21 mouse cellular contexts compared by ENCODE assay signal in the genomic region with DNA sequence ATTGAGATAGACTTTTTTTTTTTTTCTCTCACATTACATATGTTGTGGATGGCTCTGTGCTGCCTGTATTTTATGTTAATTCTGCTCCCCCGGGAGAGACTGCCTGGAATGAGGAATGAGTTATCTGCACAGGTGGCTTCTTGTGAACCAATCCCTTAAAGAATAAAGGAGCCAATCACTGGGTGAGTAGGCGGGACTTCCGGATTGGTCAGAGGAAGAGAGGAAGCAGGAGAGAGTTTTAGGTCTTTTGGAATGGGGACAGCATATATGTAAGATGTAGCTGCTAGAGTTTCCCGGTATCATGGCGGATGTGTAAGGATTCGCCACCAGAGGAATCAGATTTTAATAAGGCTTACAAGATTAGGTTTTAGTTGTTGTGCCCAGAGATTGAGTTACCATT. TPM values are rescaled to one million over a fixed set of nuclear protein-coding genes. Genes with fewer than 3 reads are reported as not detected.
DNase-seq lines count a peak whose midpoint lies in the region; ATAC-seq and TF ChIP-seq lines count a peak whose summit lies in the region.
"Had no signal": no experiment of that assay in that cellular context is flagged by ENCODE, and none has a peak within 500 bp of the region (broad histone marks: within the 10 kb centered on the region; RNA-seq: fewer than 3 reads in every experiment).

No protein-coding gene starts in this region.

- no peaks in the 10 kb centered on the region for H3K79me2 ChIP-seq in MEL (ENCODE audit: control insufficient read depth, insufficient read depth, low read length, poor library complexity)
- H3K79me2 ChIP-seq in myocyte (ENCODE audit: control insufficient read depth, insufficient read depth), result no peaks in the 10 kb centered on the region

- TF ChIP-seq RAD21 in MEL (IDR thresholded peaks at IDR 0.05; ENCODE audit: low read depth, low read length), result no peak

- no peak for TF ChIP-seq POLR2A in MEL (IDR thresholded peaks at IDR 0.05; ENCODE audit: control insufficient read depth in 1 of 2, insufficient read depth in 1 of 2, low read depth in 1 of 2, low read length in 2 of 2, poor library complexity in 1 of 2)
- no peak for TF ChIP-seq POLR2A in myocyte (IDR thresholded peaks at IDR 0.05; ENCODE audit: insufficient read length, low read depth)

- H3K9me3 ChIP-seq in embryonic facial prominence, embryonic 14.5 days (ENCODE audit: control insufficient read depth, low read length), result no peaks in the 10 kb centered on the region
- no peaks in the 10 kb centered on the region for H3K9me3 ChIP-seq in embryonic facial prominence, embryonic 10.5 days
- H3K9me3 ChIP-seq in midbrain, embryonic 14.5 days (ENCODE audit: control insufficient read depth, low read length), result no peaks in the 10 kb centered on the region
- H3K9me3 ChIP-seq in midbrain, embryonic 16.5 days (replicated peaks; ENCODE audit: control insufficient read depth, low read length, poor library complexity, severe bottlenecking), result no peaks in the 10 kb centered on the region
- H3K9me3 ChIP-seq in MEL (replicated peaks; ENCODE audit: insufficient read depth, low read length), result no peaks in the 10 kb centered on the region
- H3K9me3 ChIP-seq: embryonic facial prominence, embryonic 12.5 days; G1E; liver, embryonic 15.5 days had no signal

- H3ac ChIP-seq in myocyte (ENCODE audit: control insufficient read depth, insufficient read length), result no peak overlapping the region

- peak; percentile 39 for DNase-seq in embryonic facial prominence, embryonic 14.5 days (ENCODE audit: low spot score)
- DNase-seq in embryonic facial prominence, embryonic 10.5 days (ENCODE audit: low spot score), result no peak
- DNase-seq in midbrain, embryonic 14.5 days, result peak; percentile 62
- DNase-seq in MEL (ENCODE audit: low read depth, low spot score), result peak; percentile 6
- no peak for DNase-seq in urinary bladder, postnatal 36 days (ENCODE audit: low spot score in 2 of 2)
- no peak for DNase-seq in testis, postnatal 14 days (ENCODE audit: low spot score)
- DNase-seq: adrenal gland, adult 8-10 months; cerebellum, adult 11 months; cerebellum, postnatal 14 days; heart, adult 2 months; kidney, adult 18-20 months; kidney, postnatal 14 days; lung, postnatal 10 days; right cerebral cortex, postnatal 25 days; thymus, postnatal 36 days had no signal

- no peak overlapping the region for H3K9ac ChIP-seq in embryonic facial prominence, embryonic 14.5 days (ENCODE audit: low read depth, low read length)
- no peak overlapping the region for H3K9ac ChIP-seq in midbrain, embryonic 14.5 days (replicated peaks; ENCODE audit: low read length)
- no peak overlapping the region for H3K9ac ChIP-seq in midbrain, embryonic 16.5 days (ENCODE audit: low read depth, low read length)
- H3K9ac ChIP-seq in MEL (ENCODE audit: control insufficient read depth, low read depth, low read length, poor library complexity, severe bottlenecking), result no peak overlapping the region
- H3K9ac ChIP-seq: embryonic facial prominence, embryonic 12.5 days; limb, embryonic 13.5 days; liver, embryonic 15.5 days had no signal

- TF ChIP-seq CTCF in MEL (IDR thresholded peaks at IDR 0.05 in 2 of 3, conservative IDR thresholded peaks at IDR 0.05 in 1 of 3; ENCODE audit: control insufficient read depth in 1 of 3, insufficient read depth in 1 of 3, low read depth in 2 of 3, low read length in 3 of 3, poor library complexity in 1 of 3, severe bottlenecking in 1 of 3), result no peak

- no peaks in the 10 kb centered on the region for H3K4me1 ChIP-seq in embryonic facial prominence, embryonic 14.5 days (ENCODE audit: control insufficient read depth, insufficient read depth, low read length)
- no peaks in the 10 kb centered on the region for H3K4me1 ChIP-seq in embryonic facial prominence, embryonic 10.5 days
- no peaks in the 10 kb centered on the region for H3K4me1 ChIP-seq in midbrain, embryonic 14.5 days (ENCODE audit: control insufficient read depth, insufficient read depth, low read length)
- no peaks in the 10 kb centered on the region for H3K4me1 ChIP-seq in midbrain, embryonic 16.5 days (ENCODE audit: control insufficient read depth, insufficient read depth, low read length)
- peaks cover 0 to 3% of the 10 kb centered on the region in 2 experiments; a peak in 1 of 4 replicates for H3K4me1 ChIP-seq in MEL (ENCODE audit: control insufficient read depth in 1 of 2, insufficient read depth in 2 of 2, low read length in 2 of 2)
- H3K4me1 ChIP-seq: embryonic facial prominence, embryonic 12.5 days; limb, embryonic 13.5 days; liver, embryonic 15.5 days had no signal

- H3K27ac ChIP-seq in embryonic facial prominence, embryonic 14.5 days (replicated peaks; ENCODE audit: low read depth, low read length), result no peak overlapping the region
- no peak overlapping the region for H3K27ac ChIP-seq in embryonic facial prominence, embryonic 10.5 days (replicated peaks)
- no peak overlapping the region for H3K27ac ChIP-seq in midbrain, embryonic 14.5 days (replicated peaks; ENCODE audit: low read depth, low read length)
- no peak overlapping the region for H3K27ac ChIP-seq in midbrain, embryonic 16.5 days (ENCODE audit: low read length)
- no peak overlapping the region for H3K27ac ChIP-seq in MEL (ENCODE audit: control insufficient read depth, low read depth, low read length)
- H3K27ac ChIP-seq: embryonic facial prominence, embryonic 12.5 days; heart, adult 2 months; limb, embryonic 13.5 days; liver, embryonic 15.5 days had no signal

- no peak for TF ChIP-seq EP300 in MEL (IDR thresholded peaks at IDR 0.05; ENCODE audit: low read depth in 1 of 2, low read length in 2 of 2)

- H3K4me3 ChIP-seq in embryonic facial prominence, embryonic 14.5 days (ENCODE audit: low read depth, low read length), result no peak overlapping the region
- no peak overlapping the region for H3K4me3 ChIP-seq in embryonic facial prominence, embryonic 10.5 days
- no peak overlapping the region for H3K4me3 ChIP-seq in midbrain, embryonic 14.5 days (replicated peaks; ENCODE audit: low read depth, low read length)
- no peak overlapping the region for H3K4me3 ChIP-seq in midbrain, embryonic 16.5 days (ENCODE audit: low read depth, low read length)
- no peak overlapping the region for H3K4me3 ChIP-seq in MEL (ENCODE audit: control insufficient read depth in 1 of 2, insufficient read depth in 1 of 2, low read depth in 2 of 2, low read length in 2 of 2)
- H3K4me3 ChIP-seq in myocyte, result peak overlapping the region; percentile 19
- H3K4me3 ChIP-seq: embryonic facial prominence, embryonic 12.5 days; heart, adult 2 months; limb, embryonic 13.5 days; liver, embryonic 15.5 days had no signal

- no peak overlapping the region for H3K4me2 ChIP-seq in embryonic facial prominence, embryonic 14.5 days (ENCODE audit: low read depth, low read length)
- no peak overlapping the region for H3K4me2 ChIP-seq in midbrain, embryonic 14.5 days (ENCODE audit: low read length)
- H3K4me2 ChIP-seq in midbrain, embryonic 16.5 days (ENCODE audit: low read length), result no peak overlapping the region
- peak overlapping the region; percentile 85 for H3K4me2 ChIP-seq in myocyte (ENCODE audit: low read depth)
- H3K4me2 ChIP-seq: embryonic facial prominence, embryonic 12.5 days; limb, embryonic 13.5 days; liver, embryonic 15.5 days had no signal

- WGBS in embryonic facial prominence, embryonic 14.5 days, result 62% methylated on average over 6 of the region's 6 CpGs
- WGBS in embryonic facial prominence, embryonic 10.5 days, result 62% methylated on average over 6 of the region's 6 CpGs
- WGBS in midbrain, embryonic 14.5 days, result 69% methylated on average over 6 of the region's 6 CpGs
- 67% methylated on average over 6 of the region's 6 CpGs for WGBS in midbrain, embryonic 16.5 days

- 0 out of 2 replicates have a peak, but pooled peaks have one; percentile 41 for ATAC-seq in embryonic facial prominence, embryonic 14.5 days (ENCODE audit: low read depth)
- no peak for ATAC-seq in midbrain, embryonic 14.5 days (ENCODE audit: low FRiP score, low TSS enrichment)
- ATAC-seq in midbrain, embryonic 16.5 days, result no peak

- no peaks in the 10 kb centered on the region for H3K27me3 ChIP-seq in embryonic facial prominence, embryonic 14.5 days (replicated peaks; ENCODE audit: control insufficient read depth, insufficient read depth, low read length)
- no peaks in the 10 kb centered on the region for H3K27me3 ChIP-seq in embryonic facial prominence, embryonic 10.5 days (replicated peaks; ENCODE audit: low read depth, poor library complexity, severe bottlenecking)
- H3K27me3 ChIP-seq in midbrain, embryonic 14.5 days (ENCODE audit: control insufficient read depth, insufficient read depth, low read length), result no peaks in the 10 kb centered on the region
- no peaks in the 10 kb centered on the region for H3K27me3 ChIP-seq in midbrain, embryonic 16.5 days (ENCODE audit: control insufficient read depth, insufficient read depth, low read depth, low read length)
- H3K27me3 ChIP-seq in MEL (ENCODE audit: control insufficient read depth in 1 of 2, insufficient read depth in 2 of 2, low read length in 2 of 2), result peaks cover 0 to 2% of the 10 kb centered on the region in 2 experiments; a peak in 1 of 4 replicates
- H3K27me3 ChIP-seq in myocyte (ENCODE audit: control insufficient read depth, insufficient read depth, insufficient read length), result no peaks in the 10 kb centered on the region
- H3K27me3 ChIP-seq: embryonic facial prominence, embryonic 12.5 days; limb, embryonic 13.5 days; liver, embryonic 15.5 days had no signal

- no peaks in the 10 kb centered on the region for H3K36me3 ChIP-seq in embryonic facial prominence, embryonic 14.5 days (ENCODE audit: control insufficient read depth, insufficient read depth, low read length)
- H3K36me3 ChIP-seq in embryonic facial prominence, embryonic 10.5 days (replicated peaks), result no peaks in the 10 kb centered on the region
- H3K36me3 ChIP-seq in midbrain, embryonic 14.5 days (ENCODE audit: control insufficient read depth, insufficient read depth, low read length), result no peaks in the 10 kb centered on the region
- no peaks in the 10 kb centered on the region for H3K36me3 ChIP-seq in midbrain, embryonic 16.5 days (ENCODE audit: control insufficient read depth, insufficient read depth, low read length)
- H3K36me3 ChIP-seq in MEL (ENCODE audit: control insufficient read depth in 1 of 2, insufficient read depth in 2 of 2, low read length in 2 of 2), result no peaks in the 10 kb centered on the region
- no peaks in the 10 kb centered on the region for H3K36me3 ChIP-seq in myocyte (ENCODE audit: control insufficient read depth, insufficient read depth)
- H3K36me3 ChIP-seq: embryonic facial prominence, embryonic 12.5 days; G1E; limb, embryonic 13.5 days; liver, embryonic 15.5 days had no signal

RNA-seq across cellular contexts. Expression of gene Cstf3, which starts 31.4 kb away (rescaled TPM):
- polyA plus RNA-seq in embryonic facial prominence, embryonic 14.5 days (2014; fragmentation: Nextera tagmentation; extraction: Ambion mirVana), result 47.3 and 54.7 TPM in 2 replicates
- polyA plus RNA-seq in embryonic facial prominence, embryonic 10.5 days (2016; fragmentation: Nextera tagmentation; extraction: Ambion mirVana), result 94.8 and 97.0 TPM in 2 replicates
- 97.0 and 102 TPM in 2 replicates for polyA plus RNA-seq in midbrain, embryonic 14.5 days (2014; fragmentation: Nextera tagmentation; extraction: Ambion mirVana)
- 91.3 and 105 TPM in 2 replicates for polyA plus RNA-seq in midbrain, embryonic 16.5 days (2015; fragmentation: Nextera tagmentation; extraction: Ambion mirVana)
- total RNA-seq in MEL (2012; rRNA removed), result 11.6 and 13.8 TPM in 2 replicates
- polyA plus RNA-seq in MEL (2012; ENCODE audit: insufficient read depth in 1 of 2, insufficient read length in 2 of 2, low read depth in 1 of 2, low replicate concordance in 2 of 2, missing spikeins in 1 of 2) (100 to 1,000 TPM in 1 of 2 experiments, 10 to 100 TPM in 1; 35.7 to 126 TPM), myocyte (2012; fragmentation: generic; extraction: Trizol) (12.0 TPM)

Comparison
In these comparisons a context has a peak if more than half of its experiments do, and no peak if none do; other contexts are left out.
1. DNase-seq: peak in embryonic facial prominence, embryonic 14.5 days (single experiment), midbrain, embryonic 14.5 days (single experiment) and MEL (single experiment); none in embryonic facial prominence, embryonic 10.5 days (single experiment), urinary bladder, postnatal 36 days (0 of 2) and testis, postnatal 14 days (single experiment).